Mouse (Mus musculus): ENCODE results near the gene Dnah5. TPM values are rescaled to one million over a fixed set of nuclear protein-coding genes. Genes with fewer than 3 reads are reported as not detected.

Gene Dnah5
- total and polyA plus RNA-seq, 2 experiments from 2014 or later: under 0.01 TPM; not detected in 1

- H3K27ac ChIP-seq (ENCODE audit: low read depth): no peak overlapping the region
- no peak overlapping the region for H3K9ac ChIP-seq (replicated peaks; ENCODE audit: low read depth, low read length)
- WGBS: 22% methylated on average over 22 of the region's 22 CpGs
- no peak overlapping the region for H3K4me2 ChIP-seq (ENCODE audit: low read depth, low read length)
- H3K9me3 ChIP-seq (replicated peaks; ENCODE audit: control insufficient read depth, low read length): no peaks in the 10 kb centered on the region
- no peaks in the 10 kb centered on the region for H3K36me3 ChIP-seq (replicated peaks; ENCODE audit: control insufficient read depth, insufficient read depth, low read length)
- H3K27me3 ChIP-seq (ENCODE audit: control insufficient read depth, insufficient read depth, low read length): no peaks in the 10 kb centered on the region
- DNase-seq (ENCODE audit: low spot score): peak; percentile 36
- no peak; the same call in 1 of the 2 replicates for ATAC-seq (ENCODE audit: insufficient read depth, low read depth)
- H3K4me3 ChIP-seq (ENCODE audit: low read depth, low read length): no peak overlapping the region
- peak; percentile 89 for TF ChIP-seq CTCF (IDR thresholded peaks at IDR 0.05; ENCODE audit: low read depth)
- TF ChIP-seq EP300 (IDR thresholded peaks at IDR 0.05; ENCODE audit: low read depth): no peak
- H3K4me1 ChIP-seq (ENCODE audit: control insufficient read depth, insufficient read depth): no peaks in the 10 kb centered on the region
Observed at GRCm38 (mm10) chr15:28187472-28188360, 15.8 kb upstream of the Dnah5 start.

GRCm38 (mm10) chr15:28188361-28189011 is 15.1 kb upstream of the Dnah5 start:
- 62% methylated on average over 11 of the region's 11 CpGs for WGBS
- no peak overlapping the region for H3K4me2 ChIP-seq (ENCODE audit: low read depth, low read length)
- no peak overlapping the region for H3K9ac ChIP-seq (replicated peaks; ENCODE audit: low read depth, low read length)
- no peak overlapping the region for H3K27ac ChIP-seq (ENCODE audit: low read depth)
- H3K9me3 ChIP-seq (replicated peaks; ENCODE audit: control insufficient read depth, low read length): no peaks in the 10 kb centered on the region
- no peaks in the 10 kb centered on the region for H3K27me3 ChIP-seq (ENCODE audit: control insufficient read depth, insufficient read depth, low read length)
- H3K4me1 ChIP-seq (ENCODE audit: control insufficient read depth, insufficient read depth): no peaks in the 10 kb centered on the region
- no peaks in the 10 kb centered on the region for H3K36me3 ChIP-seq (replicated peaks; ENCODE audit: control insufficient read depth, insufficient read depth, low read length)
- ATAC-seq (ENCODE audit: insufficient read depth, low read depth) (no peak), DNase-seq (ENCODE audit: low spot score) (no peak)
- no peak for TF ChIP-seq EP300 (IDR thresholded peaks at IDR 0.05; ENCODE audit: low read depth)
- TF ChIP-seq CTCF (IDR thresholded peaks at IDR 0.05; ENCODE audit: low read depth): no peak
- H3K4me3 ChIP-seq (ENCODE audit: low read depth, low read length): no peak overlapping the region

- Histone ChIP-seq H3K9me3 (replicated peaks; ENCODE audit: control insufficient read depth, low read length) (no peaks in the 10 kb centered on the region), H3K4me1 (ENCODE audit: control insufficient read depth, insufficient read depth) (no peaks in the 10 kb centered on the region), H3K9ac (replicated peaks; ENCODE audit: low read depth, low read length) (no peak overlapping the region), H3K4me2 (ENCODE audit: low read depth, low read length) (peak overlapping the region; percentile 15; the same call in 1 of the 2 replicates), H3K36me3 (replicated peaks; ENCODE audit: control insufficient read depth, insufficient read depth, low read length) (no peaks in the 10 kb centered on the region), H3K27me3 (ENCODE audit: control insufficient read depth, insufficient read depth, low read length) (no peaks in the 10 kb centered on the region), H3K27ac (ENCODE audit: low read depth) (no peak overlapping the region), H3K4me3 (ENCODE audit: low read depth, low read length) (no peak overlapping the region)
- no peak for DNase-seq (ENCODE audit: low spot score)
- 32% methylated on average over 12 of the region's 12 CpGs for WGBS
- TF ChIP-seq CTCF (IDR thresholded peaks at IDR 0.05; ENCODE audit: low read depth) (no peak), EP300 (IDR thresholded peaks at IDR 0.05; ENCODE audit: low read depth) (no peak)
- no peak for ATAC-seq (ENCODE audit: insufficient read depth, low read depth)
Observed at GRCm38 (mm10) chr15:28189668-28190067, 13.9 kb upstream of the Dnah5 start.

GRCm38 (mm10) chr15:28198609-28199008 is 4.9 kb upstream of the Dnah5 start:
- Histone ChIP-seq H3K27me3 (ENCODE audit: control insufficient read depth, insufficient read depth, low read length) (no peaks in the 10 kb centered on the region), H3K9me3 (replicated peaks; ENCODE audit: control insufficient read depth, low read length) (no peaks in the 10 kb centered on the region), H3K4me3 (ENCODE audit: low read depth, low read length) (no peak overlapping the region), H3K4me1 (ENCODE audit: control insufficient read depth, insufficient read depth) (no peaks in the 10 kb centered on the region), H3K36me3 (replicated peaks; ENCODE audit: control insufficient read depth, insufficient read depth, low read length) (no peaks in the 10 kb centered on the region), H3K4me2 (ENCODE audit: low read depth, low read length) (no peak overlapping the region), H3K9ac (replicated peaks; ENCODE audit: low read depth, low read length) (no peak overlapping the region), H3K27ac (ENCODE audit: low read depth) (no peak overlapping the region)
- DNase-seq (ENCODE audit: low spot score) (no peak), ATAC-seq (ENCODE audit: insufficient read depth, low read depth) (no peak)
- TF ChIP-seq EP300 (IDR thresholded peaks at IDR 0.05; ENCODE audit: low read depth) (no peak), CTCF (IDR thresholded peaks at IDR 0.05; ENCODE audit: low read depth) (no peak)
- 53% methylated on average over 4 of the region's 4 CpGs for WGBS

- WGBS: 74% methylated on average over 3 of the region's 3 CpGs
- ATAC-seq (ENCODE audit: insufficient read depth, low read depth) (no peak), DNase-seq (ENCODE audit: low spot score) (no peak)
- H3K4me1 ChIP-seq (ENCODE audit: control insufficient read depth, insufficient read depth): no peaks in the 10 kb centered on the region
- H3K27ac ChIP-seq (ENCODE audit: low read depth): no peak overlapping the region
- no peaks in the 10 kb centered on the region for H3K9me3 ChIP-seq (replicated peaks; ENCODE audit: control insufficient read depth, low read length)
- H3K4me3 ChIP-seq (ENCODE audit: low read depth, low read length): no peak overlapping the region
- H3K27me3 ChIP-seq (ENCODE audit: control insufficient read depth, insufficient read depth, low read length): no peaks in the 10 kb centered on the region
- TF ChIP-seq EP300 (IDR thresholded peaks at IDR 0.05; ENCODE audit: low read depth): no peak
- TF ChIP-seq CTCF (IDR thresholded peaks at IDR 0.05; ENCODE audit: low read depth): no peak
- H3K9ac ChIP-seq (replicated peaks; ENCODE audit: low read depth, low read length): no peak overlapping the region
- H3K4me2 ChIP-seq (ENCODE audit: low read depth, low read length): no peak overlapping the region
- H3K36me3 ChIP-seq (replicated peaks; ENCODE audit: control insufficient read depth, insufficient read depth, low read length): no peaks in the 10 kb centered on the region
Observed at GRCm38 (mm10) chr15:28204626-28205025, 1.1 kb downstream of the Dnah5 start.

Measured in heart, postnatal 0 days (tissue).